Mouse (Mus musculus): Measurements from ENCODE around the gene Limch1. TPM values are rescaled to one million over a fixed set of nuclear protein-coding genes. Genes with fewer than 3 reads are reported as not detected.

The Limch1 gene
- polyA plus RNA-seq, 1 experiment, result 44.2 TPM

- Histone ChIP-seq H3K27ac (ENCODE audit: insufficient read depth, low read length) (no peak overlapping the region), H3K4me1 (ENCODE audit: control insufficient read depth, insufficient read depth, low read length) (no peaks in the 10 kb centered on the region), H3K4me3 (ENCODE audit: insufficient read depth, low read length) (no peak overlapping the region)
- TF ChIP-seq CTCF (IDR thresholded peaks at IDR 0.05; ENCODE audit: borderline replicate concordance, insufficient read depth, low read length), result no peak
- TF ChIP-seq POLR2A (IDR thresholded peaks at IDR 0.05; ENCODE audit: low read depth, low read length), result no peak
Measured at GRCm38 (mm10) chr5:67096378-67096771, 350.7 kb downstream of the Limch1 start.

- H3K27ac ChIP-seq (ENCODE audit: insufficient read depth, low read length), result no peak overlapping the region
- H3K4me3 ChIP-seq (ENCODE audit: insufficient read depth, low read length), result no peak overlapping the region
- no peaks in the 10 kb centered on the region for H3K4me1 ChIP-seq (ENCODE audit: control insufficient read depth, insufficient read depth, low read length)
- TF ChIP-seq CTCF (IDR thresholded peaks at IDR 0.05; ENCODE audit: borderline replicate concordance, insufficient read depth, low read length), result no peak
- no peak for TF ChIP-seq POLR2A (IDR thresholded peaks at IDR 0.05; ENCODE audit: low read depth, low read length)
Measured at GRCm38 (mm10) chr5:67097106-67098050, 351.8 kb downstream of the Limch1 start.

- no peak for TF ChIP-seq POLR2A (IDR thresholded peaks at IDR 0.05; ENCODE audit: low read depth, low read length)
- TF ChIP-seq CTCF (IDR thresholded peaks at IDR 0.05; ENCODE audit: borderline replicate concordance, insufficient read depth, low read length), result no peak
- H3K4me3 ChIP-seq (ENCODE audit: insufficient read depth, low read length), result no peak overlapping the region
- no peaks in the 10 kb centered on the region for H3K4me1 ChIP-seq (ENCODE audit: control insufficient read depth, insufficient read depth, low read length)
- H3K27ac ChIP-seq (ENCODE audit: insufficient read depth, low read length), result no peak overlapping the region
Measured at GRCm38 (mm10) chr5:67098051-67098732, 352.6 kb downstream of the Limch1 start.

GRCm38 (mm10) chr5:67098733-67099323 lies 353.2 kb downstream of the Limch1 start, which contains the start of gene Phox2b:
TSS of gene Phox2b (minus strand) at chr5:67099301.
- H3K4me3 ChIP-seq (ENCODE audit: insufficient read depth, low read length), result no peak within 1 kb of the TSS
- no peak within 1 kb of the TSS for H3K27ac ChIP-seq (ENCODE audit: insufficient read depth, low read length)
- no peak for TF ChIP-seq POLR2A (IDR thresholded peaks at IDR 0.05; ENCODE audit: low read depth, low read length)
- no peak for TF ChIP-seq CTCF (IDR thresholded peaks at IDR 0.05; ENCODE audit: borderline replicate concordance, insufficient read depth, low read length)
- no peaks in the 10 kb centered on the region for H3K4me1 ChIP-seq (ENCODE audit: control insufficient read depth, insufficient read depth, low read length)

GRCm38 (mm10) chr5:67099393-67100271 lies 354.0 kb downstream of the Limch1 start:
- H3K4me1 ChIP-seq (ENCODE audit: control insufficient read depth, insufficient read depth, low read length), result no peaks in the 10 kb centered on the region
- H3K4me3 ChIP-seq (ENCODE audit: insufficient read depth, low read length), result no peak overlapping the region
- no peak for TF ChIP-seq CTCF (IDR thresholded peaks at IDR 0.05; ENCODE audit: borderline replicate concordance, insufficient read depth, low read length)
- no peak for TF ChIP-seq POLR2A (IDR thresholded peaks at IDR 0.05; ENCODE audit: low read depth, low read length)
- H3K27ac ChIP-seq (ENCODE audit: insufficient read depth, low read length), result no peak overlapping the region

- no peaks in the 10 kb centered on the region for H3K4me1 ChIP-seq (ENCODE audit: control insufficient read depth, insufficient read depth, low read length)
- TF ChIP-seq CTCF (IDR thresholded peaks at IDR 0.05; ENCODE audit: borderline replicate concordance, insufficient read depth, low read length), result no peak
- TF ChIP-seq POLR2A (IDR thresholded peaks at IDR 0.05; ENCODE audit: low read depth, low read length), result no peak
- no peak overlapping the region for H3K27ac ChIP-seq (ENCODE audit: insufficient read depth, low read length)
- H3K4me3 ChIP-seq (ENCODE audit: insufficient read depth, low read length), result no peak overlapping the region
Measured at GRCm38 (mm10) chr5:67100564-67101394, 355.2 kb downstream of the Limch1 start.

GRCm38 (mm10) chr5:67101395-67101760 lies 355.8 kb downstream of the Limch1 start:
- TF ChIP-seq CTCF (IDR thresholded peaks at IDR 0.05; ENCODE audit: borderline replicate concordance, insufficient read depth, low read length) (no peak), POLR2A (IDR thresholded peaks at IDR 0.05; ENCODE audit: low read depth, low read length) (no peak)

GRCm38 (mm10) chr5:67101793-67102600 lies 356.4 kb downstream of the Limch1 start:
- TF ChIP-seq POLR2A (IDR thresholded peaks at IDR 0.05; ENCODE audit: low read depth, low read length) (no peak), CTCF (IDR thresholded peaks at IDR 0.05; ENCODE audit: borderline replicate concordance, insufficient read depth, low read length) (no peak)
- no peak overlapping the region for H3K27ac ChIP-seq (ENCODE audit: insufficient read depth, low read length)
- no peaks in the 10 kb centered on the region for H3K4me1 ChIP-seq (ENCODE audit: control insufficient read depth, insufficient read depth, low read length)
- H3K4me3 ChIP-seq (ENCODE audit: insufficient read depth, low read length), result no peak overlapping the region

More at GRCm38 (mm10) chr5:67101395-67101760, 355.8 kb downstream of the Limch1 start:
- Histone ChIP-seq H3K4me1 (ENCODE audit: control insufficient read depth, insufficient read depth, low read length) (no peaks in the 10 kb centered on the region), H3K27ac (ENCODE audit: insufficient read depth, low read length) (no peak overlapping the region), H3K4me3 (ENCODE audit: insufficient read depth, low read length) (no peak overlapping the region)
